Mouse (Mus musculus) E14TG2a.4 (cell line): ENCODE measurements around the gene Zbtb20.

Experiments
- CTCF ChIP-seq: conservative IDR thresholded peaks from 2 replicates; pipeline ENCODE4 v1.5.1; 2014; ENCODE audit warnings: low read length
- NANOG ChIP-seq: IDR thresholded peaks from 2 replicates; pipeline ENCODE4 v1.6.1; 2014; ENCODE audit warnings: borderline replicate concordance, low read length, mixed read lengths

DNA sequence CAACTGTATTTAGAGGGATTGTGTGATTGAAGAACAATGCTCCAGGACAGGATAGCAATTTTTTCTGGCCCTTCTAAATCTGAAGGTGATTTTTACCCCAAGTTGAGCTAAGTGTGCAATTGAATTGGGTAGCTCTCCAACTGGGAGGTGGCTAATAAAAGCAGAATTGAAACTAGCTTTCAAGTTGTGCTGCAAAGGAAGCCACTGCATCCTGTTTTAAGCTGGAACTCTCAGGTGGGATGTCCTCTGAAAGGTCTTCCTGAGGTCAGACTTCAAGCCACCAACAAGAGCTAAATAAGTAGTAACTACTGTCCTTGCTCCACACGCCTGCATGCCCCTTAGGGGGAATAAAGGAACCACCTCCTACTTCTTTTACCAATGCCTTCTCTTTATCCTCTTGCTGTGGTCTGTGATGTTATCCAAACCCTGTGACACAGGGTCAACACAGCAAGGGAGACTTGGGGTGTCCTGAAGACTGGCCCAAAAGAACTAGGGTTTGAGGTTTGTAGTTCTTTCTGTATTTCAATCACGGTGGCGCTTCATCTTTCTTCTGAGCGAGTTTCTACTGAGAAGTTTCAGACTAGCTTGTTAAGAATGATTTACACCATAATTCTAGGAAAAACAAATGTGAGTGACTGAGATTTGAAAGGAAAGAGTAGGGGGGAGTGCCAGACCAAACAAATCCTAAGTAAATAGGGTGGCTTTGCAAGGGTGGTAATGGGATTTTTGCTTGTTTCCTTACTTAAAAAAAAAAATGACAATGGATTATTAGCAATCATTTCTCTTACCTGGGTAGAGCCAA, 533.6 kb downstream of the Zbtb20 start:
- TF ChIP-seq CTCF (no peak), NANOG (no peak)
